Mouse (Mus musculus) megakaryocyte-erythroid progenitor cell, adult 5-6 weeks (primary cell): Measurements from ENCODE around the gene Ufsp1. TPM values are rescaled to one million over a fixed set of nuclear protein-coding genes. Genes with fewer than 3 reads are reported as not detected.
"Not testable (repeated sequence)": the region's sequence is repeated elsewhere in the genome, so short reads cannot be mapped to it uniquely, and the experiment has no call there.

ENCODE experiments used
- ATAC-seq: replicated peaks from 2 replicates; pipeline ENCODE4 v1.8.0; 2016; ENCODE audit warnings: mild to moderate bottlenecking, inconsistent platforms; ENCODE audit not compliant: severe bottlenecking, poor library complexity, low FRiP score, low TSS enrichment
- total RNA-seq, 2 experiments: library from RNA; stranded (forward) in 1 of 2; stranded (reverse) in 1 of 2; fragments of 200-1000, 215-1000 nt in 1 of 2; fragments of >200 nt in 1 of 2; fragmentation: Nextera tagmentation in 1 of 2; gene quantifications; 2 replicates each; pipeline ENCODE4 v1.2.3; 2014 to 2017

Gene Ufsp1
- total RNA-seq (2014; fragmentation: Nextera tagmentation) = 9.0 and 11.4 TPM in 2 replicates
- 5.2 and 6.0 TPM in 2 replicates for total RNA-seq (2017)

DNA sequence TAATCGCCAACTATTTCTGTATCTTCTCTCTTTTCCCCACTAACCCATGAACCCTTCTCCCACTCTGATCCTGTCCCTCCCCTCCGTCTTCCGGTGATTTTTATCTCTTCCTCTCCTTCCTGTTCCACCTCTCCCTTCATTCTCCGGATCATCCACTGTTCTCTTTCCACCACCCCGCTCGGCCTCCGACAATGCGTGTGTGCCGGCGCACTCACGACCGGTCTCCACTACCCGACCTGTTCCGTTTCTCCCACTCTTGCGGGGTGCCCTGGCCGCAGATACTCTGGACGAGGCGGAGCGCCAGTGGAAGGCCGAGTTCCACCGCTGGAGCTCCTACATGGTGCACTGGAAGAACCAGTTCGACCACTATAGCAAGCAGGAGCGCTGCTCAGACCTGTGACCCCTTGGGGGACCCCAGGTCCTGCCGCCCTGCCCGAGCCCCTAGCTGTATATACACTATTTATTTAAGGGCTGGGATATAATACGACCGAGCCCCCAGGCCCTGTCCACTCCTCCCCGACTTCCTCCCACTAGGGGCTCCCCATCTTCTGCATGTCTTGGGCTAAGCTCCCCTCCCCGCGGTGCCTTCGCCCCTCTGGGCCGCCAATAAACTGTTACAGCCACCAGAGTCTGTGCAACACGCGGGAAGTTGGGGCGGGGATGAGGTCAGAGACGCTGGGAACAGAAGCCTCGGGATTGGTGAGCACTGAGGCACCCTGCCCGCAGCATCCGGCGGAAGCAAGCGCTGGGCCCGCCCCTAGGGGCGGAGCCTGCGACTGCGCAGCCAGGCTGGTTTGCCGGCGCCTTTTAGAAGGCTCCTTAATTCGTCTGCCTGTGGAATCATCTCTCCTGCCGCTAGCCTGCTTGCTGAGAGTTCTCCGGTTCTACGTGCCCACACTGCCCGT lies at the start of gene Ufsp1:
Gene Ufsp1 (plus strand): TSS at position 791 of the 905 bp plus-strand sequence.
- peak; percentile 64 for ATAC-seq

DNA sequence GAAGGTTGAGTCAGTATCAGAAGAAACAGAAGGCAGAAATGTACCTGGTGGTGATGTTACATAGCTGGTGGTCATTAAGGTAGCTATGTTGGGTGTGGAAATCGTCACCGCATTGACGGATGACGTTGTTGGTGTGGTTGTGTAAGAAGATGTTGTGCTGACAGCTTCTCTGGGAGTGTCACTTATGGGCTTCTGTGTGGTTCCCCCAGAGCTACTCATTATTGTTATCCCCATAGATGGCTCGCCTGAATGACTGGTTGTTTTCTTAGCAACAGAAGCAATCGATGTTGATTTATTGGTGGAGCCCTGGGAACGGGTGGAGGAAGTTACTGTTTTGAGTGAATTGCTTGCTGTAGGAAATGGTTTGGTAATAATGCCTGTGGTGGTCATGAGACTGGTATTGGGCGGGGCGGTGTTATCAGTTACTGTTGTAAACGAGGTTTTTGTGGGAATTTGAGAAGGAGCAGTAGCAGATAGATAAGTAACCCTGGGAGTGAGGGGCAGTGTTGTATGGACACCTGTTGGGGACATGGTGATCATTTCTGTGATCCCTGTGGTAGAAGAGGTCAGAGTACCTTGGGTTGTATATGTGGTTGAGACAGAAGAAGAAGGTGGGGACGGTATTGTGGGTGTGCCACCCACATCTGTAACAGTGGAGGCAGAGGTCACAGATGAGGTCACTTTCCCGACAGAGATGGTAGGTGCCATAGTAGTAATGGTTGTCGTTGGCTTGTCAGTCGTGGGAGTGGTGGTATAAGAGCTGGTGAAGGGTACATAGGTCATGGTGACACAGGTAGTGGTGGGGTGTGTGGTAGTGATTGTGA lies 30.3 kb upstream of the Ufsp1 start:
- ATAC-seq = peak; percentile 53

DNA sequence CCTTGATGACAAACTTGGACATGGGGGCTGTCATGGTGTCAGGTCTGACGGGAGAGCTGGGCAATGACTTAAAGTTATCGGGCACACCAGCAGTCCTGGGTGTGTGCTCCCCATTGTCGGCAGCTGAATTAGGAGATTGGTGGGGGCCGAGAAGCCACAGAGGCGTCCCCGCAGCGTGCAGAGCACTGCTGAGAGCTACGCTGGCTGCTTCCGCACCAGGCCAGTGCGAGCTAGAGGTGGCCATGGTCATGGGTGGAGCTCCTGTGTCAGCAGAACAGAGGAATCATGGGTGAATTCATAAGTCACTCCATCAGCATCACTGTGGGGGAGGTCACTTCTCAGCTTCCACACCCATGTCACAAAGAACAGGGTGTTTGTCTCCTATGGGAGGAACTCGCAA lies 29.6 kb upstream of the Ufsp1 start:
- peak; percentile 73 for ATAC-seq

- ATAC-seq = no peak
Measured at GRCm38 (mm10) chr5:137268131-137268910, 26.1 kb upstream of the Ufsp1 start.

DNA sequence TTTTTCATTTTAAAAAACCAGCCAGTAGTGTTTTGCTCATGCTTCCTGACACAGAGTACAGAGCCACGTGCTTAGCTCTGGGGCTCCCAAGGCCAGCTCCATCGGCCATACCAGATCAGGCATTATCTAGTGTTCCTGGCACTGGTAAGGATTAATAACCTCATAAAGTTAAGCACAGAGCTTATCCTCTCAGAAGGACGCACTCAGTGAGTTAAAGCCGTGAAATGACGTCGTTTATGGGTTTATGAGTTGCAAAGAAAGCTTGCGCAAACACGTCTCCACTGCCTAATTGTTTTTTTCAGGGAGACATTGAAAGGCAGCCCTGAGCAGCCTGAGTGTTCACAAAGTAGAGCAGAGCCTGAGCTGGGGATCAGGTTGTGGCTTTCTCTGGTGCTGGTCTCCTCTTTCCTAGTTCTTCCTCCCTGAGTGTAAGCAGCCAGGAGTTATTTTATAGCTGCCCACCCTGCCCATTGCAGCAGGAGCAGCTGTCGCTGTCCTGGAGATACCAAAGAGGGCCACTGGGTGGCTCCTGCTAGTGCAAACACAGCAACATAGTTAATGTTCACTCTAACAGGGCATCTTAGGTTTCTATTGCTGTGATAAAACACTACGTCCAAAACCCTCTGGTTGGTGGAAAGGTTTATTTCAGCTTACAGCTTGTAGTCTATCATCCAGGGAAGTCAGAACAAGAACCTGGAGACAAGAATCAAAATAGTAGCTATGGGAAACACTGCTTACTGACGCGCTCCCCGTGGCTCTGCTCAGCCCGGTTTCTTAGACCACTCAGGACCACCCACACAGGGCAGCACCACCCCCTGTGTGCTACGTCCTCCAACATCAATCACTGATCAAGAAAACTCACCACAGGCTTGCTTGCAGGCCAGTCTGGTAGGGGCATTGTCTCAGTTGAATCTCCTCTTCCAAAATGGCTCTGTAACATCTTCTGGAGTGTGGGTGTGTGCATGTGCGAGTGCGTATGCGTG lies 16.8 kb upstream of the Ufsp1 start:
- peak; percentile 71; the same call in 1 of the 2 replicates for ATAC-seq

- ATAC-seq = not testable (repeated sequence)
Measured at GRCm38 (mm10) chr5:137284411-137284810, 10.0 kb upstream of the Ufsp1 start.

DNA sequence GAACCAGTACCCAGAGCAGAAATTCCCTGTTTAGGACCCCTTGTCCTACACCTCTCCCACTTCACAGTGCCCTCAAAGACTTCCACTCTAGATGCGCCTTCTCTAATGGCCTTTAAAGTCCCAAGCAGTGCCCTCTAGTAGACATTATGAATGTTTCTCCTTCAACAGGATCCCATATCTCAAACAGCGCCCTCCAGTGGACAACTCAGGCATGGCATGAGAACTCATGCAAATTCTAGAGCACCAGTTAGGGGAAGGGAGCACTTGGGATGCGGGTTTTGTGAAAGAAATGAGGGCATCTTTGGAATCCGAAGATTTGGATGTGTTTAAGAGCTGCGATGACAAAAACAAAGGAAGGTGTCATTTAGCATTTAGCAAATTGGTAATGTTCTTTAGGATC lies 9.4 kb upstream of the Ufsp1 start:
- no peak for ATAC-seq

DNA sequence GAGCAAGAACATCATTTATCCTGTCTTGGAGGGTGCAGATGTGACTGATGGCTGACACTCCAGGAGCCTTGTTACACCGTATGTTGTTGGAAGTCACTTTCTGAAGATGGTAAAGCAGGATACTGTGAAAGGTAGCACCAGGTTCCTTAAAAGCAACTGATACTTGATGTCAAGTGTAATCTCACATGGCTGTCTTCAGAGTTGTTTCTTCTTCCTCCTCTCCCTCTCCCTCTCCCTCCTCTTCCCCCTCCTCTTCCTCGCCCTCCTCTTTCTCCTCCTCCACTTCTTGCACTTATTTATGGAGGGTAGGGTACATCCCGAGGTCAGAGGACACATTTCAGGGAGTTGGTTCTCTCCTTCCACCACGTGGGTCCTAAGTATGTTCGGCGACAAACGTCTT lies 8.4 kb upstream of the Ufsp1 start:
- ATAC-seq = no peak

GRCm38 (mm10) chr5:137286655-137287031 lies 7.8 kb upstream of the Ufsp1 start:
- peak; percentile 16 for ATAC-seq

GRCm38 (mm10) chr5:137287032-137287952 lies 7.1 kb upstream of the Ufsp1 start, which contains the start of gene Ache:
Gene Ache (plus strand): TSS chr5:137287519.
- no peak for ATAC-seq

DNA sequence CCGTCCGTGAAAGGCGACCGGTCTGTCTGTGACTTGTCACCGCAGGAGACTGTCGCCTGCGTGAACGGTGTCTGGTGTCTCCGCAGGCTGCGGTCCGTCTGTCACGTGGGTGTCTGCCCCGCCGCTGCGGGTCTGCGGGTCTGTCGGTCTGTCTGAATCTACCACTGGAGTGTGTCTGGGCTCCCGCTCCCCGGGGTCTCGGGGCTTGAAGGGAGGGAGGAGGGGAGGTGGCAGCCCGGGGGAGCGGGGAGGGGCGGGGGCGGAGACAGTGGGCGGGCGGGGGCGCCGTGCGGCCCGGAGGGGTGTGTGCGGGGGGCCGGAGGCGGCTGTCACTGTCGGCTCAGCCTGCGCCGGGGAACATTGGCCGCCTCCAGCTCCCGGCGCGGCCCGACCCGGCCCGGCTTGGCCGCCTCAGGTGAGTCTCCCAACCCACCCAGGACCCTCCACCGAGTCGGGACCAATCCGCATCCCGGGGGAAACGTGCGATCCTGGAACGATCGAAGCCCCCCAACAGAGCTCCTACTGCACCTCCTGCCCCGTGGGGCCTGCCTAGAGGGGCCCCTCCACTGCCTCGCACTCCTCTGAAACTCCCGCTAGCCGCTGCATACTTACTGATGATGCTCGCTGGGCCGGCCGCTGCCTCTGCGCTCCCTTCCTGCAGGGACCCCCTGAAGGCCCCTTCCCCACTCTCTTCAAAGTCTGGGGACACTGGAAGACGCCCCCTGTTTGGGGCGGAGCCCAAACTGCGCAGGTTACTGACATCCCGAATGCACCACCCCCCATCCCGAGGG lies 6.3 kb upstream of the Ufsp1 start:
- ATAC-seq = no peak

DNA sequence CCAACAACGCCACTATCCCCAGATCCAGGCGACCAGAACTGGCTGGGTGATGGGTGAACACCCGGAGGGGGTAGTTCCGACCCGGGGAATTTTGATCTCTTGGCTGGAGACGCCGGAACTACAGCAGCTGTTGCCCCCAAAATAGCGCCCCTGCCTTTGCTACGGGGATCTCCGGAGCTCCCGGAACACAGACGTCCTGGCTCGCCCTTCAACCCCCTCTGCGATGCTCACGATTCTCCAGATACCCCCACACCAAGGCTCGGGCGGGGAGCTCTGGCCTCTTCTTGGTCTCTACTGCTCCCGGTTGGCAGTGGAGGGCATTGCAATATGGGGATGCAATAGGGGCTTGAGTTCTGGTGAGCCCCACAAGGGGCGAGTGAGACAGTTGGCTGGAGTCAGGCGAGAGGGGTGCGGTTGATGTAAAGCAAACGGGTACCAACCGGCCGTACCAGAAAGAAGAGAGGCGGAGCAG lies 5.4 kb upstream of the Ufsp1 start:
- ATAC-seq = peak; percentile 14

DNA sequence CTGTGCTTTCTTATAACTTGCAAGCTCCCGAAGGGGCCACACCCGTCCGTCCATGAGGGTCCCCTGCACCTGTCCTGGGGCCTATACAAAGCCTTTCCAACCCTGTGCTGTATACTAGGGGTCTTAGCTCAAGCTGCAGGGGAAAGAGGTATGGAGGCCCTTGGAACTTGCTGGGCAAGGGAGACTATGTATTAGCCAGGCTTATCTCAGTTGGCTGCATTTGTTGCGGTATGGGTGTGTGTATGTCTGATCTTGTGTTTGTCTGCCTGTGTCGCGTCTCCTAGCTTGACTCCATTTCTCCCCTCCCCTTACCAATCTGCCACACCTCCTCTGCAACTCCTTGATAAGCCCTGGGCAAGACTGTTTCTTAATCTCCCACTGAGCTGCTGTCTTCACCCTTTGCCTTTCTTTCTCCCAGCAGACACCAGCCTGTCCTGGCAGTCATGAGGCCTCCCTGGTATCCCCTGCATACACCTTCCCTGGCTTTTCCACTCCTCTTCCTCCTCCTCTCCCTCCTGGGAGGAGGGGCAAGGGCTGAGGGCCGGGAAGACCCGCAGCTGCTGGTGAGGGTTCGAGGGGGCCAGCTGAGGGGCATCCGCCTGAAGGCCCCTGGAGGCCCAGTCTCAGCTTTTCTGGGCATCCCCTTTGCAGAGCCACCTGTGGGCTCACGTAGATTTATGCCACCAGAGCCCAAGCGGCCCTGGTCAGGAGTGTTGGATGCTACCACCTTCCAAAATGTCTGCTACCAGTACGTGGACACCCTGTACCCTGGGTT lies 4.7 kb upstream of the Ufsp1 start:
- ATAC-seq = peak; percentile 58

- peak; percentile 25 for ATAC-seq
Measured at GRCm38 (mm10) chr5:137290677-137291076, 3.8 kb upstream of the Ufsp1 start.

GRCm38 (mm10) chr5:137291381-137291926 lies 3.0 kb upstream of the Ufsp1 start:
- ATAC-seq = no peak
